Mouse (Mus musculus): ENCODE data around the gene Actr5.

GRCm38 (mm10) chr2:158654717-158655116 lies 30.0 kb downstream of the Actr5 start:
- TF ChIP-seq GATA1 (IDR thresholded peaks at IDR 0.05; ENCODE audit: low read length) (no peak), TAL1 (IDR thresholded peaks at IDR 0.05; ENCODE audit: low read length) (no peak)

Data from erythroblast, embryonic 14.5 days (primary cell).